Mouse (Mus musculus): Measurements from ENCODE around the gene Lrrc8b. TPM values are rescaled to one million over a fixed set of nuclear protein-coding genes. Genes with fewer than 3 reads are reported as not detected.

Gene Lrrc8b
- total RNA-seq, 1 experiment from 2014 or later: 2.2 TPM

GRCm38 (mm10) chr5:105500132-105501121 lies 84.9 kb downstream of the Lrrc8b start:
- ATAC-seq (ENCODE audit: extremely low read depth, insufficient number of reproducible peaks, low FRiP score, poor library complexity, severe bottlenecking): peak; percentile 62; the same call in 1 of the 2 replicates

GRCm38 (mm10) chr5:105501136-105501535 lies 85.6 kb downstream of the Lrrc8b start:
- ATAC-seq (ENCODE audit: extremely low read depth, insufficient number of reproducible peaks, low FRiP score, poor library complexity, severe bottlenecking): no peak

GRCm38 (mm10) chr5:105508813-105509212 lies 93.2 kb downstream of the Lrrc8b start:
- ATAC-seq (ENCODE audit: extremely low read depth, insufficient number of reproducible peaks, low FRiP score, poor library complexity, severe bottlenecking): no peak

DNA sequence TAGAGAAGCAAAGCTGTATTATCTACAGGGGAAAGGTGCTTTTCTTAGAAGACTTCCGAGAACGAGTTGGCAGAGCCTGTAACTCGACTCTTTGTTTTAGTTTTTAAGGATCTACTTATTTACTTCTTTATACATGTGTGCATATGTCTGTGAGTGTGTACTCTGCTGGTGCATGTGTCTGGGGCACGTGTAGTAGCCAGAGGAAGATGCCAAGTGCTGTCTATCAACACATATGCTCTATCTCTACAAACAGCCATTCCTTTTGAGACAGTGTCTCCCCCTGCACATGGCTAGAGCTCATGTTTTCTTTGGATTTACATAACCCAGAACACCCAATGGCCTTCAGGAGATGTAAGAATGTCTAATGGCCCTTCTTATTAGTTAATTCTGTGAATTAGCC lies 96.7 kb downstream of the Lrrc8b start:
- no peak for ATAC-seq (ENCODE audit: extremely low read depth, insufficient number of reproducible peaks, low FRiP score, poor library complexity, severe bottlenecking)

DNA sequence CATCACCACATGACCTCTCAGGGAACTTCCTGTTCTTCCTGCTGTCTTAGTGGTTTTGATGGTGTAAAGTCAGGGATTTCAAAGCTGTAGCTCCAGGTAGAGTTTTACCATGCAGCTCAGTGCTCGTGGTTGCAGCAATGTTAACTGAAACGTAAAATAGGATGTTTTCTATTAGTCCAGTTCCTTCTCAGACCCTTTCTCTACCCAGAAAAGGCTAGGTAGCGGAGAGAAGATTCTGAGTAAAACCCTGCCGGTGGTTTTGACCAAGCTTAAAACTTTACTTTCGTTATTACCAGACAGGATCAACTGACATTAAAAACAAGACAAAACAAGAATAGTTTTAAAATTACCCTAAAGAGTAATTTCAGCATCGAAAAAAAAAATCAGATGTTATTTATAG lies 100.0 kb downstream of the Lrrc8b start:
- ATAC-seq (ENCODE audit: extremely low read depth, insufficient number of reproducible peaks, low FRiP score, poor library complexity, severe bottlenecking): no peak

- ATAC-seq (ENCODE audit: extremely low read depth, insufficient number of reproducible peaks, low FRiP score, poor library complexity, severe bottlenecking): no peak
Measured at GRCm38 (mm10) chr5:105516290-105516689, 100.7 kb downstream of the Lrrc8b start.

GRCm38 (mm10) chr5:105517992-105518625 lies 102.5 kb downstream of the Lrrc8b start:
- ATAC-seq (ENCODE audit: extremely low read depth, insufficient number of reproducible peaks, low FRiP score, poor library complexity, severe bottlenecking): no peak

DNA sequence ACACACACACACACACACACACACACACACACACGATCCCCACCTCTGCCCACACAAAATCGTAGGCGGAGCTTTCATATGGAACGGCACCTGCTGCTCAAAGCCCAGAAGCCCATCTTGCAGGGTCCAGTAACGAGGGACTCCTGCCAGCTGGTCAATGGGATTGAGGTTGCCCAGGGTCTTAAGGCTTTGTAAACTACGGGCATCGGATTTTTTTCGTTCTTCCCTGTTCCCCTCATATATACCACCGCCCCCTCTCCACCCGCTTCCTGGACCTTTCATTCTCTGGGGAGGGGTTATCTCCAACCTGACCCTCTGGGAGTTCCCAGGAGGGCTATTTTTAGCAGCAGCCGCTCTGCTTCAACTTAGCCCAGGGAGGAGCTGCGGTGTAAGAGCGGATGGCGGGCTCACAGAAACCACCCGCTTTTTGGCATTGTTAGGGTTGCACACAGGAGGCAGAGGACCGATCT lies 103.1 kb downstream of the Lrrc8b start:
- ATAC-seq (ENCODE audit: extremely low read depth, insufficient number of reproducible peaks, low FRiP score, poor library complexity, severe bottlenecking): peak; percentile 7

DNA sequence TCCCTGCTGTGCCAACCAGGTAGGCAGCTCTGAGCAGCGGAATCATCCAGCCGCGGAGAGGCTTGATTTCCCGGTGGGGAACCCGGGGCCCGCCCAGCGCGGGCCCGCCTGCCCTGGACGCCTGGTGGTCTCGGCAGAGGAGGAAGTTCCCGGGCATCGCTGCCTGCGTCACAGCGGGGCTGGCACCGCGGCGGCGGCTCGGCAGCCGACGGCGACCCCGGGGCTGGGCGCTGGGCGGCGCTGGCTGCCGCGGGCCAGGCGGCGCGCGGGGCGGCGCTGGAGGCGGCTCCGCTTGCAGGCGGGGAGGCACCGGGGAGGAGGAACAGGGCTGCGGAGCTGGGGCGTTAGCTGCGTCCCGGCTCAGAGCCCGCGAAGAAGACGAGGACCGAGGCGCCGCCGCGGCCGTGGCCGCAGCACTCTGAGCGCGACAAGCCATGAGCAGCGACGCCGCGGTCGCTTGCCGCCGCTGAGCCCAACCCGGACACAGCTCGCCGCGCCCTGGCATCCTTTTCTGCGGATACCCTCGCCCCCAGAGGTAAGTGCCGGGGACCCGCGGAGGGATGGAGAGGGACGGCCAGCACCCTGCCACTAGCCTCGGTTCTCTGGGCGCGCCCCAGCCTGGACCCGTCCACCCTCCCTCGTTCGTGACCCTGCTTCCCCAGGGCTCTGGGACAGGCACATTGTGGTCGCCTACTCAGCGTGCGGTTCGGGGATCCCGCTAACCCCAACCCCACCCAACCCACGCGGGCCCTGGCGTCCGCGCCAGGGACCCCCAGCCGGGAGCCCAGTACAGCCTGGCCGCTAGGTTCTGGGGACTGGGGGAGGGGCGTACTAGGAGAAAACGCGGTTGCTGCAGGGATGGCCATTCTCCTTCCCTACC lies 103.8 kb downstream of the Lrrc8b start, which contains the start of gene Lrrc8c:
Gene Lrrc8c (plus strand): TSS at position 293 of the 880 bp plus-strand sequence.
- peak; percentile 68 for ATAC-seq (ENCODE audit: extremely low read depth, insufficient number of reproducible peaks, low FRiP score, poor library complexity, severe bottlenecking)

GRCm38 (mm10) chr5:105519976-105520300 lies 104.4 kb downstream of the Lrrc8b start:
- ATAC-seq (ENCODE audit: extremely low read depth, insufficient number of reproducible peaks, low FRiP score, poor library complexity, severe bottlenecking): no peak

DNA sequence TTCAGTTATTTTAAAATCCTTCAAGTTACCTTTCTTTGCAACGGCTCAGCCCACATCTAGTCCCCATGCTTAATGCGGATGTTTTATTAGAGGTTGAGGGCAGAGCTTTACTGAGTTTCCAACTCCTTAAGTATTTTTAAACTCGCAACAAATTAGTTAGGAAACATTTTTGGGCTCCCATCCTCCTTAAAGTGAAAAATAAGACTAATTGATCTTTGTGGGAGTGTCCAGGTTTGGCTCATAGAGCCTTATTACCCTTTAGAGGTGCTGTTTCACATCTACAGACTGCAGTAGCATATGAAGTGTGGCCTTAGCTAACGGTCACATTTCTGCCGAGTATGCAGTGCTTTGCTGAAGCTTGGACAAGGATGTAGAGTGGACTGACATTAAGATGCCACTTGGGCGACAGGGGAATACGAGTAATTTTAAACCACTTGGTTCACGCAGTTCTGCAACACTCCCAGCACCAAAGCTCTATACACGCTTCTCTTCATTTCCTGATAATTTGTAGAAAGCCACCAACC lies 104.9 kb downstream of the Lrrc8b start:
- no peak for ATAC-seq (ENCODE audit: extremely low read depth, insufficient number of reproducible peaks, low FRiP score, poor library complexity, severe bottlenecking)

- ATAC-seq (ENCODE audit: extremely low read depth, insufficient number of reproducible peaks, low FRiP score, poor library complexity, severe bottlenecking): no peak
Measured at GRCm38 (mm10) chr5:105523452-105523851, 107.9 kb downstream of the Lrrc8b start.

GRCm38 (mm10) chr5:105525004-105525403 lies 109.4 kb downstream of the Lrrc8b start:
- ATAC-seq (ENCODE audit: extremely low read depth, insufficient number of reproducible peaks, low FRiP score, poor library complexity, severe bottlenecking): no peak

DNA sequence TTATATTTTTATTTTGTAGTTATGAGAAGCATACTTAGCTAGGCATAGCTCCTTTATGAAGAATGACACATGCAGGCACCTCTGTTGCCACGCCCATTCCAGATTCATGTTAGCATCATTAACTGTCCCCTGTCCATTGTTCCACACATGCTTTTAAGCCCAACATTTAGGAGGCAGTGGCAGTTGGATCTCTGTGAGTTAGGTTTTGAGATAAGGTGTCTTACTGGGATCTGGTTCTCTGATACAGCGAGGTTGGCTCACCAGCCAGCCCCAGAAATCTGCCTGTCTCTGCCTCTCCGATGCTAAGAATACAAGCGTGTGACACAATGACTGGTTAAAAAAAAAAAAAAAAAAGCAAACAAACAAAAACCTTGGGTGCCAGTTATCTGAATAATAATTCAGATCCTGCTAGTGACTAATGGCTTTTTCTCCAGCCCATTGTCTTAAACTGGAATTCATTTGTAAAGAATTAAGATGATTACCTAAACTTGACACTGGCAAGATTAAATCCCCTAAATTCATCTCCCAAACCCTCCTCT lies 110.6 kb downstream of the Lrrc8b start:
- no peak for ATAC-seq (ENCODE audit: extremely low read depth, insufficient number of reproducible peaks, low FRiP score, poor library complexity, severe bottlenecking)

DNA sequence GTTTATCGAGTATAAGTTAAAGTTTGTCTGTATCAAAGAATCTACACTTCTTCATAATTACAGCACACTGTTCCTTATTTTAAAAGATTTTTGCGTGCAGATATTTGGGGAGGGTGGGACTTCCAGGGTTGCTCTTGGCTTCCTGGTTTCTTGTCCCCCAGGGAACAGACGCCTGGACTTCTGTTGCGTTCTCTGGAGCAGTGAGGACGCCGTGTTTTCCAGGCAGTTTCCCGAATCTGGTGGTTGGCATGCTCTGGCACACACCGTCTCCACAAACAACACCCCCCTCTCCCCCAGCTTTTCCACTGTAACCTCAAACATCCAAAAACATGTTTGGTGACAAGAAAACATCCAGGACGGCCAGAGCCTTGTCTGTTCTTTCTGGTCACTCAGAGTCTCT lies 111.2 kb downstream of the Lrrc8b start:
- no peak for ATAC-seq (ENCODE audit: extremely low read depth, insufficient number of reproducible peaks, low FRiP score, poor library complexity, severe bottlenecking)

GRCm38 (mm10) chr5:105527477-105528331 lies 112.1 kb downstream of the Lrrc8b start:
- ATAC-seq (ENCODE audit: extremely low read depth, insufficient number of reproducible peaks, low FRiP score, poor library complexity, severe bottlenecking): no peak

DNA sequence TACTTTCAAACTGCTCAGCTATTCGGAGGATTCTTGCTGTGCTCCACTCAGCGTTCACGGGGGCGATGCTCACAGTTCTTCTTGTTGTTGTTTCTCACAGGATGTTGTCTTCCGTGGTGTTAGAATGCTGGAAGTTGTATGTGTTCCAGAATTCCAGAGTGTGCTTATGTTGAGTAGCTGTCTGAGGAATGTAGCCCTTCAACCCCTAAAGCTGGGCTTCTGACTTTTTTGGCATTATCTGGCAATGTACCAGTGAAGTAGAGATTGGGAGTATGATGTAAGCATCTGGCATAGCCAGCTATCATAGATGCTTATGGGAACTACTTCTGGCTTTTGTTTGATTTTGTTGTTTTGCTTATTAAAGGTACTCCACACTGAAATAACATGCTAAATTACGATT lies 115.0 kb downstream of the Lrrc8b start:
- ATAC-seq (ENCODE audit: extremely low read depth, insufficient number of reproducible peaks, low FRiP score, poor library complexity, severe bottlenecking): no peak

DNA sequence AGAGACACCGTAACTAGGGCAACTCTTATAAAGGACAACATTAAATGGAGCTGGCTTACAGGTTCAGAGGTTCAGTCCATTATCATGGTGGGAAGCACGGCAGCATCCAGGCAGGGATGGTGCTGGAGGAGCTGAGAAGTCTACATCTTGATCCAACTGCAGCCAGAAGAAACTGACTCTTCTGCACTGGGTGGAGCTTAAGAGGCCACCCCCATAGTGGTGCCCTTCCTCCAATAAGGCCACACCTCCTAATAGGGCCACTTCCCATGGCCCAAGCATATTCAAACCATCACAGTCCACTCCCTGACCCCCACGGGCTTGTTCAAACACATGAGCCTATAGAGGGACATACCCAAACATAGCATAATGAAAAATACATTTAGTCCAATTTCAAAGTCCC lies 119.6 kb downstream of the Lrrc8b start:
- no peak for ATAC-seq (ENCODE audit: extremely low read depth, insufficient number of reproducible peaks, low FRiP score, poor library complexity, severe bottlenecking)

Data from neutrophil, adult 5-6 weeks (primary cell).